Mouse (Mus musculus) testis, postnatal 10 days (tissue): Measurements from ENCODE around the gene Akap1.
A peak's percentile ranks its signal among the peaks of the same experiment; 100 is the strongest.

Experiments used
- DNase-seq: peaks from one replicate; pipeline ENCODE4 v3.0.0; 2021; ENCODE audit warnings: low spot score

The Akap1 gene

DNA sequence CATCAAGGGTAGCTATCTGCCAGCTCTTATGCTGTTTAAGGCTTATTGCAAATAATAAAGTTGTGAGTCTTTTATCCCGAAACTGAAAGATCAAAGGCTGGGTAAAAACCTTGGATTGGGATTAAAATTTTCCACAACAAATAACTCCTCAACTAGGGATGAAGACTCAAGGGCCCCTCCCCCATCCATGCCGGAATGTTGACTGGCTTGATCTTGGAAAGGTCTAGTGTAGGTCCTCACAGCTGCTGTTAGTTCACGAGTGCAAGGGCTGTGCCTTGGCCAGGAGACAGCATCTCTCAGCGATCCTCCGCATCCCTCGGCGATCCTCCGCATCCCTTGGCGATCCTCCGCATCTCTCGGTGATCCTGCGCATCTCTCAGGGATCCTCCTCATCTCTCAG is 13.6 kb upstream of the Akap1 start:
- DNase-seq = no peak

DNA sequence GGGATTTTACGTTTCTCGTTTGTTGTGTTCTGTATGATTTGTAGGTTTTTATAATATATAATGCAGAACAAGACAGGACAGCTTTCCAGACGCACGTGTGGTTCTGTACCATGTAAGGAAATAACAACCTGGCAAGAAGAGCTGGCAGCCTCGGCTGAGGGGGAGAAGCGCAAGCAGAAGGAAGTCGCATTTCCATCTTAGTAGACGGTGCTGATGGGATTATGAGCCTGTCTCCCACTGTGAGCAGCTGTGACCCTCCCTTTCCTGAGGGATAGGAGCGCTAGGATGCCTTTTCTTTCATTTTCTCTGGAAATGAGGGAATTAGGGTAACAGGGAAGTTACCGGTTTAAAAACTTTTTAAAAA is 9.3 kb upstream of the Akap1 start:
- DNase-seq = no peak

DNA sequence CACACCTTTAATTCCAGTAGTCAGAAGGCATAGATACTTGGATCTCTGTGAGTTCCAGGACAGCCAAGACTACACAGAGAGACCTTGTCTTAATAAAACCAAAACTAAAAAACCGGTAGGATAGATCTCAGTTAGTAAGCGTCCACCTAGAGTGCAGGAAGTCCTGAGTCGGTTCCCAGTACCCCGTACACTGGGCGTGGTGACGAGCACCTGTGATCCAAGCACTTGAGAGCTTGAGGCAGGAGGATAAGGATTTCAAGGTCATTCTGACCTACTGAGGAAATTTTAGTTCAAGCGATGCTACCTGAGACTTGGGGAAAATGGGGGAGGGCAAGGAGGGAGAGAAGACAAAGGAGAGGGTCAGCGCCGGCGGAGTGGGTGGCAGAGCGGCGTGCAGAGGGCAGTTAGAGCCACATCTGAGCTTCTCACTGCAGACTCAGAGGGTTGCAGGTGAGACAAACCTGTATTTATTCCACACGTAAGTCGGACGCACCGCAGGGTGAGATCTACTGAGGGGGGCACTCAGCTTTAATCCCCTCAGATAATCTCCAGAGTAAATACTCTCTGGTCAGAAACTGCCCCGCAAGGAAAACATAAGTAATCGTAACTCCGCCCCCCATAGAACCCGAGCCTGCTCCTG is 8.8 kb upstream of the Akap1 start:
- DNase-seq = no peak

DNA sequence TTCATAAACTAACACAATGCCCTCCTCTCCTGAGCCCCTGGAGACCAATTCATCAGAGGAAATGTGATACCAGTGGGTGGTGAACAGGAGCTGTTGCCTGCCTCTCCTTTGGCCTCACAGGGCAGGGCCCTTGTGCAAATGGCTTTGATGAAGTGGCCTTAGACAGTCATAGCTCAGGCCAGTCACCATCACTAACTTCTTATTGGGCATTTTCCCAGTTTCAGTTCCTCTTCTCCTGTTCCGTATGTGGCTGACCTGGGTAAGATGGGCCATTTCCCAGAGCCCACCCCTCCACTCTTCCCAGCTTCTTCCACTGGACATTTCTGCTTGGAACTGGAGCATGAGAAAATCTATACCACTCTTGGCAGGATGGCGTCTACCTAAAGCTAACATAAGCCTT is 5.1 kb upstream of the Akap1 start:
- DNase-seq = no peak

DNA sequence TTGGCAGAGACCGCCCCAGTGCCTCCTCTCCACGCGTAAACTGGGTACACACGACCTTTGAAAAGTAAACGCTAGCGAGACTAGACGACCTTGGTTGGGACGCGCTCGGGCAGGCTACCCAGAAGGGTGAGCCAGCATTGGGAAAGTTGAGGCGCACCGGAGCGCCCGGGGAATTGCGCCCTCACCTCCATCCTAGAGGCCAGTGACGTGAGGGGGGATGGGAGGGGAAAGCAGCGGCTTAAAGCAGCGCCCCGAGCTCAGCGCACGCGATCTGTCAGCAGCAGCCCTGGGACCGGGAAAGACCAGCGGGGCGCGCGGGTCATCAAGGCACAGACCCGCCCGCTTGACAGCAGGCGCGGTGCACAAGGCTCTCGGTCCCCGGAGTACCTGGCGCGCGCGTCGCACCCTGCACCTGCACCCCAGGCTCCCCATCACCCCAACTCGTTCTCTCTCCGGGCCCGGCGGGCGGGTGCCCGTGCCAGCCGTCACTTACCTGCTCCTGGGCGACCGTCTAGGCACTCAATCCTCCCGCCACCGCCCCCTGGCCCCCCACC is 405 bp downstream of the Akap1 start:
- peak; percentile 66 for DNase-seq

DNA sequence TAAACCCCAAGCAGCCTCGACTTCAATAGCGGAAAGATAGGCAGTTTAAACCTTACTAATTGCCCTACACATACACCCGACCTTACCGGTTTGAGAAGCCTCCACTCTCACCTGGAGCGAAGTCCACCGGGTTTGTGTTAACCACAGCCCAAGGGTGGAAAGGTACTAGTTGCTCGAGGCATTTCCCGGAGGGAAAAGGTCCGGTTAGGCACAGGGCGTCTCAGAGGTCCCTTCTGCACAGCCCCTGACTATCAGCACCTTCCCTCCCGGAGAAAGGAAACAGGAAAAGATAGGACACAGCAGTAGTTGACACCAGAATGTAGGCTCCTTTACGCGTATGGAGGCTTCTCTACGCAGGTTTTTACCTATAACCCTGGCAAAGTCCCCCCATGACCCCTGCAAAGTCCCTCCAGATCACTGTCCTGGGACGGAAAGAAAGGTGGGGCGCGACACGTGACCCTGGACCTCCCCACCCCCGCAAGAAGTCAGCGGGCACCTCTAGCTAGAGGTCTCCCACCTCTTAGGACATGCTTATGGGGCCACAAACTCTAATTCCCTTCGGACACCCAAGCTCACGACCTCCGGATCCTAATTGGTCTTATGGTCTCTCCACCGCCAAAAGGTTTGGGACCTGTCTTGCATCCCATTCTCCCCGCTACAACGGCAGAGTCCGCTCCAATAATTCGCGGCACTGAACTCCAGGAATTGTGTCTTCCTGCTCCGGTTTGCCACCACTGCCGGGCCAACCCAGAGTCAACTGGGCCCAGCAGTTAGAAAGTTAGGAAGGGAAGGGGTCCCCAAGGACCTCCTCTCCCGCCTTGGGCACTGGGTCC is 1.1 kb downstream of the Akap1 start:
- no peak for DNase-seq

DNA sequence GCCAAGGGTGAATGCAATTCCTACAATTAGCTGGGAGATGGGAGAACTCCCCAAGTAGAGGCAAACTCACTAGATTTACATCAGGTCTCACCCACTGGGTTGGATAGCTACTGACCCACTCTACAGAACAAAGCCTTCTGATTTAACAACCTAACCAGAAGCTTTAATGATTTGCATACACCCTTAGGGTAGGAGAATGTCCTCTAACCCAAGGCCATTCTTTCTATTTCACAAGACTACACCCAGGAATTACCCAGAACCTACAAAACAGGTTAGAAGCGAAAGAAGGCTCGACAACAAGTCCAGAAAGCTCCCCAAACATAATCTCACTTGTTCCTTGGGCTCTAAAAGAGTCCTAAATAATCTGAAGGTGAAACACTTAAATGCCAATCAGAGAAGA is 2.0 kb downstream of the Akap1 start:
- no peak for DNase-seq

DNA sequence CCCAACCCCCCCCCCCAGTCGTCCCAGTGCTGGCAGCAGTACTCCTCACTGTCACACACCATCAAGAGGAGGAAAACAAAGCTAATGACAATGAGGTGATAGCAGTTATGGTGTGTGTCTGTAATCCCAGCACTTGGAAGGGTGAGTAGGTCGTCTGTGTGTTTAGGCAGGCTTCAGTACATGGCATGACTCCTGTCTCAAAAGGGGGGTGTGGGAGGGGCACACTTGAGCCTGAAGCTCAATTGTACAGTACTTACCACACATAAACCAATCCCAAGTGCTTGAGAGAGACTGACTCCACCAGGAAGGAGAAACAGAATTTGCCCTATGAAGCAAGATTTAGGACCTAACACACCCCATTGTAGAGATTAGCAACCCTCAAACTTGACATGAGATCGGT is 3.3 kb downstream of the Akap1 start:
- DNase-seq = no peak

DNA sequence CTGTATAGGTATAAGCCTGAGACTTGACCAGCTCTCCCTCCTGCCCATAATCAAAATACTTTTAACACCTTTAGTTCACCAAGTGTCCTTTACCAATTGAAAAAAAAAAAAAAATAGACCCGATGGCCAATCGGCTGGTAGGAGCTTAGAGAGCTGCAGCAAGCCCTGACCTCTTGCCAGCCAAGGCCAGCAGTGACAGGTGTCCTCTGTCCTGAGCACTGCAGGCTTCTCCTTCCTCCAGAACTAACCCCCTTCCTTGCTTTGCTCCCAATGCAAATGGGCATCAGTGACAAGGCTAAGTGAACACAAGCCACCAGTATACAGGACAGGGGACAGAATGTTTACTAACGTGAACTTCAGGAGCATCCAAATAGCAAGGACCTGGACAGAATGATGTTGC is 3.7 kb downstream of the Akap1 start:
- no peak for DNase-seq

DNA sequence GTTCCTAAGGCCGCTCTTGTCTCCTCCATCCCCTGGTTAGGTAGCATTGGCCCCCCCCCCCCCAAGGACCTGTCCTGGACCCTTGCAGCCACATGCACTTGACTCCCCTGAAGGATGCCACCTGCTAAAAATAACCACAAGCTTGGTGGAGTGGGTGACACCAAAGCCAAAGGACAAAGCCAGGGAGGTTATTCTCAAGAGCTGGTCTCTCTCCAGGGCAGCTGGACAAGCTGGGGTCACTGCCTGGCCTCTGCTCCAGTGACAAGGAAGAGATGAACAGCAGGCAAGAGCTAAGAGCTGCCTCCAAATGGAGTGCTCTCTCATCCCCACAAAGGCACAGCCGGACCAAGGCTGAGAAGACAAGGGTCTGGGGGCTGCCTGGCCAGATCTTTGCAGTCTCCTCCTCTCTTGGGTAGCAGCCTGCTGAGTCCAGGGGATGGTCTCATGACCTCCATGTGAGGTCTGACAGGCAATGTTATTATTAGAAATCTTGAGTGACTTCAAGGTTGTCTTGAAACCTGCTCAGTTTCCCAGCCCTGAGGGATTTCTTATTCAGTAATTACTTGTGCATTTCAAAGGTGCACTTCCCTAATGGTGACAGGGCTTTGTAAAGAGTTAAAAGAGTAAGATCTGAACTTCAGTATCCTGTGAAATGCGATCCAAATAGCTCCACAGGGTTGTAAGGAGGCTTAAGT is 6.9 kb downstream of the Akap1 start:
- DNase-seq = no peak

DNA sequence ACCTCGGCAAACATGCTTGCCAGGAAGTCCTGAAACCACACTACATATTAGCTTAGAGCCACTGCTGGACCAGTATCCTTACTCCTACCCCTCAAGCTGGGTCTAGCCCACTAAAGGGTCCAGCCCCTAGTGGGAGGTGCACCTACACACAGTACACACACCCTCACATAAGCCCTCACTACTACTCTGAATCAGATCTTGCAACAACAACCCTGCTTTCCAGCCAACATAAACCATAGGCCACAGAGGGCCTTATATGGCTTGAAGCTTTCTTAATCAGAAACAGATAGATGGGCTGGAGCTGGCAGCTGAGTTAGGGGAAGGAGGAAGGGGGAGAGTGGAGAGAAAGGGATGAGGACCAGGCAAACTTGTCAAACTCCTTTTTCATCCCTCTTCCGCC is 8.0 kb downstream of the Akap1 start:
- no peak for DNase-seq

DNA sequence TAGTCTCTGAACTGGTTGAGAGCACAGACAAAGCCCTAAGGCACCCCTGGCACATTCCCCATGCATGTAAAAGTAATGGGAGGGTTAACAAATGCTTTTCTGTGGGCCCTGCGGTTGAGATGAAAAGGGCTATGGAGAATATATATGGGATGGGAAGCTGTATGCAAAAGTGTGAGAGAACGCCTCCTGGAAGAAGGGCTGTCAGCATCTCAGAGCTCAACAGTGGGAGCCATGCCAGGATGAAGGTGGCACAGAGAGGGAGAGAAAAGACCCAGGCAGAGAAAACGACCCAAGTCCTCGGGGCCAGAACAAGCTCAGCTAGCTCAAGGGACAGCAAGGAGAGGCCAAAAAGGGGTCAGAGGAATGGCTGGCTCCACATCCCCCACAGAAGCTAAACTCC is 8.6 kb downstream of the Akap1 start:
- DNase-seq = no peak

DNA sequence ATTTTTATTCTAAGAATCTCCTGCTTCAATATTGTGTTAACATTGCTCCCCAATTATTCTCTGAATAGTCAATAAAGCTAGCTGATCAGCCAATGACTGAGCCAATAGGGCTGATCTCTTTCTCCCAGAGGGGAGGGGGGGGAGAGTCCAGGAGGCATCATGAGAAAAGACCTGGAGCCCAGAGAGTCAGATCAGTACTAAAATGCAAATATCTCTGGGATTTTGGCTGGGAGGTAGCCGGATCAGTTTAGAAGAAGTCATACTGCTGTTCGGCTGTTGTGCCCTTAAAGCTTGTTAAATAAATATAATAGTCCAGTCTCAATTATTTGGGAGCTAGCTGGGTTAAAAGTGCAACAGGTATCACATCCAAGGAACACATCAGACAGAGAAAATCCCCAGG is 10.8 kb downstream of the Akap1 start:
- DNase-seq = no peak

DNA sequence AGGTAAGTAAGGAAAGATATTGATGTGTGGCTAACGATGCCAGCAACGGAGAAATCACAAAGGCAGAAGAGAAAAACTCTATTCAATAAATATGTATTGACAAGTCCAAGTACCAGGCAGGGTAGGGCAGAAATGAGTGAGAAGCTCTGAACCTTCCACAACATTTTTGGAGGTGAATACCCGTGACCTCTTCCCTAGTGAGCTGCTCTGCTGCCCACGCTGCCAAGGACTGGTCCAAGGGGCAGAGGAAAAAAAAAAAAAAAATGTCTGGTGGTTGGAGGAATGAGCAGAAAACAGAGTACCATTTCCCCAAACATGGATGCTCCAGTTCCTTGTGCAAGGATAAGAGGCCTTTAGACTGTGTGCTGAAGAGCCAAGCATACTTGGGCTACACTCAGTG is 11.6 kb downstream of the Akap1 start:
- no peak for DNase-seq

DNA sequence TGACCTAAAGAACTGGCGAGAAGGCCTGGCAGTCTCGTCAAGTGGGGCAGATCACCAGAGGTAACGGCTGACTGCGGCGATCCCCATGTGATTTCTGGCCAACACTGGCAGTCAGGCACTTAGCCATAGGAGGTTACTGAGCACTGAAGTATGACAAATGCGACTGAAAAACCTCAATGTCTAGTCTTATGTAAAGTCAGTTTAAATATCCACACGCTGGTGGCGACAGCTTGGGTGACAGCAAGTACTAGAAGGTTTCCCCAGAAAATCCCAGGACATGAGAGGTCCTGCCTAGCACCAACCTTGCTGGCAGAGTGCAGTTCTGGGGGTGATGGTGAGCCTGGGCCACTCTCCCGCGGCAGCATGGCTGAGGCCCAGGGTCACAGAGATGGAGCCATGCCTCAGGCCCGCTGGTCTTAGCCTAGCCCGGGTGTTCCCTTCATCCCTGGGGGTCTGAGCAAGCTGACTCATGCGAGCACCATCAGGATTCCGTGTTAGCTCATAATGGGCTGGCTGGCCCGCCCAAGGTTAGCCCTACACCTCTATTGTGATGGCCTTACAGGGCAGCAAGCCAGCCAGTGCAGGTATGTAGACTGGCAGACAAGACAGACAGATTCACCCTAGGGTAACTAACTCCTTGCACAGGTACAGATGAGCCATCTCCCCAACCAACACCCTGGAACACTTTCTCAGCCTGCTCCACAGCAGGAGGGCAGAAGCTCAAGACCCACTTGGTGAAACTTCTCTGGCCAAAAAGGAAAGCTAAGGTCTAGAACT is 13.1 kb downstream of the Akap1 start:
- no peak for DNase-seq

DNA sequence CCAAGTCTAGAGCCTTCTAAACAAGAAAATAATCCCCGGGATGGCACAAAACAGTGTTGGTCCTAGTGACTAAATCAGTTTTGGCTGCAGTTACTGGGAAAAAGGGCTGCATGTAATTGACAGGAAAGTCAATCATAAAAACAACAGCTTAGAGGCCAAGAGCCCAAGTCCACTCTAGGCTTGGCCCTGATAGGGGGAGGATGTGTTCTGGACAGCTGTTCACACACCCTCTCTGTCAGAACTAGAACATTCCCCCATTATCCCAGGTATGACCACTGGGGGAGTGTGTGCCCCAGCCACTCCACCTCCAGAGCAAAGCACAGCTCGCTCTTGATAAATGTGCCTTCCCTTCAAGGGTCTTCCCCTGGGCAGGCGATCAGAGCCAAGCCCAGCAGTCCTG is 14.7 kb downstream of the Akap1 start:
- no peak for DNase-seq

DNA sequence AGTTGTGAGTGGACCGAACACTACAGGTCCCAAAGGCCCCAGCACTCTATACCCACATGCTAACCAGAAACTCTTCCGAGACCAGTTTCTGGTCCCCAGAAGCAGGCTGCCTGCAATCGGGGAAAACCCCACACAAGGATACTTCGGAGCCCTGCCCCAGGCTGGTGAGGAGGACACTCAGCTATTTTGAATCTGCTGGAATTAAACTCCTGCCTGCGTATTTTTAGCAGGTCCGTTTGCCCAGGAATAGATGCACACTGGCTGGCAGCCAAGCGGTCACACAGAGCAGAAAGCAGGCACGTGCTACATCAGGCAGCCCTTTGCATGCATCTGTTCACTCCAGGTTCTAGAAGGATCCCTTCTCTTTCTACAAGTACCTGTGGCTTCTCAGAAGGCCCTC is 15.1 kb downstream of the Akap1 start:
- peak; percentile 68 for DNase-seq

DNA sequence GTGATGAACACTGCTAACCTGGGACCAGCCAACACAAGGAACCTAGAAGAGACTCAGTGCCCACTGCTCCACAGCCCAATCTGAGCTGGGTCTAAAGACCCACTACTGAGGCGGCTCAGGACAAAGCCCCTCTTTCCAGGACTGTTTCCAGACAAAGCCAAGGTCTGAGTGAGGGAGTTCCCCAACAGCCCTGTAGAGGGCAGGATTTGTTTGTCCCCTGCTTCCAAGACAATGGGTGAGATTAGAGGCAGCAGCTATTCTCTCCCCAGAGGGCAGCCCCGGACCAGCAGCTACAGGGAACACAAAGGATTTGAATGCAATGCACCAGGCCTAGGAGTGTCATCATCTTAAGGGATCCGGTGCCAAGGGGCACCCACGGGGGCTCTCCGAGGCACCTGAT is 15.8 kb downstream of the Akap1 start:
- peak; percentile 66 for DNase-seq

DNA sequence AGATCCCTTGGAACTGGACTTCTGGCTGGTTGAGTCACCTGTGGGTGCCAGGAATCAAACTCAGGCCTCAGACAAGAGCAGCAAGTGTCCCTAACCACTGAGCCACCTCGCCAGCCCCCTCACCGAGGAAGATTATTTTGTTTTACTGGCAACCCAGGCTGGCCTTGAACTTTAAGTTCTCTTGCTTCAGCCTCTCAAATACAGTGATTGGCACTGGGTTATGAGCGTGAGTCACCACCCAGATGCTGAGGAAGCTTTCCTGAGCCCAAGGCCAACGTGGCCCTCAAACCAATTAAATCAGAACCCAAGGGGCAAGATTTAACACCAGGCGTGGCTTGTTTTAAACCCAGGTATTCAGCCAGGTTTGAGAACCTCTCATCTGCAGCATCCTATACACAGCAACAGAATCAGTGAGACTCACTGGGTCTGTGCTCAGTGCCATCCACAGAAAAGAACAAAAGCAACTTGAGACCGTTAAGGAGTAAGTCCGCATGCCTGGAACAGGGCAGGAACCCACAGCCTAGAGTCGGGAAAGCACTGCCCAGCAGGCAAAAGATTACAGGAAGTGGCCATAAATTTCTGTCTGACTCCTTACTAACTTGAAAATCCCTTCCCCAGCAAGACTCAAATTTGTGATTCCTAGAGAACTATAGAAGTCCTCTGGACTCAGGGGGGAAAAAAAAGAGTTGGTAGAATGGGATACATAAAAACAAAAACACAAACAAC is 16.9 kb downstream of the Akap1 start:
- no peak for DNase-seq

DNA sequence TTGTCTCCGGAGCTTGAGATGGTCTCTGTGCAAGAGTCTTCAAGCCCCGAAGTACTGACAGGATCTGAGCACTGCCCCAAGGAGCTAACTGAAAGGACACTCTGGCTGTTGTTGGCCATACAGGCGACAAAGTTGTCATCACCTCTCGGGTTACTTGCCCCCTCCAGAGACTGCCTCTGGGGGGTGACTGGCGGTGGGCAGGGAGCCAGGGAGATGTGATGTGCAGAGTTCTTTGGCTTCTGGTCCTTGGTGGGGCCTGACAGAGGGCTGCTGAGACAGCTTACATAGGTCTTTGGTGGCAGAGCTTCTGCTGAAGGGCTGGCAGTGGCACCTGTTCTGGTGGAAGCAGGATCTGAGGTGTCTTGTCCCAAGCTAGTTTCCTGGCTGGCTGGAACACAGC is 20.0 kb downstream of the Akap1 start:
- no peak for DNase-seq

DNA sequence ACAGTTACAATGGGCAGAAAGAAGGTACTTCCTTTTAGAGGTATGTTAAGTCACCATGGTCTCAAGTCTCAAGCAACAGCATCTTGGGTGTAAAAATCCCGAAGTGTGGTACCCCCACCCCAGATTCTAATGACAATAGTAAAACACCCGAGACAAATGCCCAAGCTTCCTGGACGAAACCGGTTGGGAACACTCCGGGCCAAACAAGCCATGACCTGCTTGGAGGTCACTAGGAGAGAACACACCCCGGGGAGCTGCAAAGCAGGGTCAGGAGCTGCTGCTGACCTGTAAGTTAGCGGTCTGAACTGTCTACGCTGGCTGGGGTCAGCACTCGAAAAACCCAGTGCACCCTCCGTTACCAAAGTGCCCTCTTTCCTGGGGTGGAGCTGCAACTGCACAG is 21.1 kb downstream of the Akap1 start:
- no peak for DNase-seq
